Mouse (Mus musculus): ENCODE results near the gene Scimp. TPM values are rescaled to one million over a fixed set of nuclear protein-coding genes. Genes with fewer than 3 reads are reported as not detected.
A peak's percentile ranks its signal among the peaks of the same experiment; 100 is the strongest.

Scimp gene
- polyA plus RNA-seq, 1 experiment = 1.1 TPM

DNA sequence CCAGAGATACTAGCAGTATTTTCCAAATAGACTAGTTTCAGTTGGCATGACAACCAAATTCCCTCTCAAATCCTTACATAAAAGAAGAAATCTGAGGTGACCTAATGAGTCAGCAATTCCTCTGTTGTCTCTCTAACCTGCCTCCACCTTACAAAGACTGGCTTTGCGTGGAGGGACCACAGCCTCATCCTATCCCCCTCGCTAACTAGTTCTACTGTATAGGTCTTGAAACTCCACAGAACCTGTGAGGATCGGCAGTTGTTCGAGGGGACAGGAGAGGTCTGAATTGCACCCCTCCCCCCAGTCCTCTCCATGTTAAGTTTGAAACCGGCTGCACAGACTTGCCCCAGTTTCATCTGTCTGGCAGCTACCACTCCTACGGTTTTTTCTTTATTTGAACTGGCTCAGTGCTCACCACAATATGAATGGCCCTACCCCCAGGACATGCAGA, 23.0 kb upstream of the Scimp start:
- no peaks in the 10 kb centered on the region for H3K4me1 ChIP-seq (ENCODE audit: control insufficient read depth, insufficient read depth, low read length)
- no peak overlapping the region for H3K4me3 ChIP-seq (ENCODE audit: insufficient read depth, low read length)
- no peak for TF ChIP-seq CTCF (IDR thresholded peaks at IDR 0.05; ENCODE audit: low read depth, low read length)
- no peak for TF ChIP-seq POLR2A (IDR thresholded peaks at IDR 0.05; ENCODE audit: borderline replicate concordance, low read depth, low read length)
- no peak overlapping the region for H3K27ac ChIP-seq (ENCODE audit: insufficient read depth, low read depth, low read length)

- no peak overlapping the region for H3K4me3 ChIP-seq (ENCODE audit: insufficient read depth, low read length)
- H3K27ac ChIP-seq (ENCODE audit: insufficient read depth, low read depth, low read length) = no peak overlapping the region
- TF ChIP-seq CTCF (IDR thresholded peaks at IDR 0.05; ENCODE audit: low read depth, low read length) = no peak
- TF ChIP-seq POLR2A (IDR thresholded peaks at IDR 0.05; ENCODE audit: borderline replicate concordance, low read depth, low read length) = no peak
- H3K4me1 ChIP-seq (ENCODE audit: control insufficient read depth, insufficient read depth, low read length) = peaks cover 5% of the 10 kb centered on the region
Measured at GRCm38 (mm10) chr11:70833831-70834230, 21.4 kb upstream of the Scimp start.

DNA sequence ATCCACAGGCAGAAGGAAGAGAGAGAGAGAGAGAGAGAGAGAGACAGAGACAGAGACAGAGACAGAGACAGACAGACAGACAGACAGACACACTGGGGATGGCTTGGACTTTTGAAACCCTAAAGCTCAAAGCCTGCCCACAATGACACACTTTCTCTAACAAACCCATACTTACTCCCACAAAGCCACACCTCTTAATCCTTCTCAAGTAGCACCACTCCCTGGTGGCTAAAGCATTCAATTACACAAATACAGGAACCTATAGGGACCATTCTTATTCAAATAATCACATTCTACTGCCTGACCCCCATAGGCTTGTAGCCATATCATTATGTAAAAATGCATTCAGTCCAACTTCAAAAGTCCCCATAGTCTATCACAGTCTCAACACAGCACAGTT, 21.0 kb upstream of the Scimp start:
- H3K4me3 ChIP-seq (ENCODE audit: insufficient read depth, low read length) = no peak overlapping the region
- no peak overlapping the region for H3K27ac ChIP-seq (ENCODE audit: insufficient read depth, low read depth, low read length)
- TF ChIP-seq POLR2A (IDR thresholded peaks at IDR 0.05; ENCODE audit: borderline replicate concordance, low read depth, low read length) = no peak
- TF ChIP-seq CTCF (IDR thresholded peaks at IDR 0.05; ENCODE audit: low read depth, low read length) = no peak
- H3K4me1 ChIP-seq (ENCODE audit: control insufficient read depth, insufficient read depth, low read length) = peaks cover 6% of the 10 kb centered on the region

- H3K4me3 ChIP-seq (ENCODE audit: insufficient read depth, low read length) = no peak overlapping the region
- TF ChIP-seq POLR2A (IDR thresholded peaks at IDR 0.05; ENCODE audit: borderline replicate concordance, low read depth, low read length) = no peak
- TF ChIP-seq CTCF (IDR thresholded peaks at IDR 0.05; ENCODE audit: low read depth, low read length) = no peak
- no peak overlapping the region for H3K27ac ChIP-seq (ENCODE audit: insufficient read depth, low read depth, low read length)
- peaks cover 6% of the 10 kb centered on the region for H3K4me1 ChIP-seq (ENCODE audit: control insufficient read depth, insufficient read depth, low read length)
Measured at GRCm38 (mm10) chr11:70831201-70831600, 18.8 kb upstream of the Scimp start.

DNA sequence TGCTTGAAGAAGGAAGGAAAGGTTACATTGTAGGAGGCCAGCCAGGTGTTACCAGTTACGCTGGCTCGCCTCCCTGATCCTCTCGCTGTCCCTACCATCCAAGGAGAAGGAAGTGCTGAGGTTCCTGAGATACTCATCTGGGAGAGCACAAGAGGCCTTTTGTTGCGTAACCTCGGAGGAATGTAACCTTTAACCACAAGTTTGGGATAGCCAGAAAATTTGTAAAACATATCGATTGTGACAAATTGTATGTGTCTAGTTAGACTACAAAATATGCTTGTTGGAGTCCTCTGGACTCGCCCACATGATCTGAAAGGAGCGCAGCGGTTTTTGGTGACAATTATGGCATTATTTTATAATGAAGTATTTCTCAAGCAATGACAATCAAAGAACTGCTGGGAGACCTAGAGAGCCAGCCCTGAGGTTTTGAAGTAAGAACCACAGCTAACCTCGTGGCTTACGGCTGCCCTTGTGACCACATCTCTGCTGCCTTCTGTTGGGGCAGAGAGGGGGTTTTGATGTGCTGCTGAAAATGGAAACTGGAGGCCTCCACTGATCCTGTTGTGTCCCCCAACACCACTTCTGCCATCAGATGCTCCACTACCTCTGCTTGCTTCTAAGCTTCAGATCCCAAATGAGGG, 16.7 kb upstream of the Scimp start:
- Histone ChIP-seq H3K27ac (ENCODE audit: insufficient read depth, low read depth, low read length) (no peak overlapping the region), H3K4me3 (ENCODE audit: insufficient read depth, low read length) (no peak overlapping the region), H3K4me1 (ENCODE audit: control insufficient read depth, insufficient read depth, low read length) (peaks cover 6% of the 10 kb centered on the region)
- TF ChIP-seq CTCF (IDR thresholded peaks at IDR 0.05; ENCODE audit: low read depth, low read length) = no peak
- no peak for TF ChIP-seq POLR2A (IDR thresholded peaks at IDR 0.05; ENCODE audit: borderline replicate concordance, low read depth, low read length)

GRCm38 (mm10) chr11:70826207-70826606, 13.8 kb upstream of the Scimp start:
- H3K4me1 ChIP-seq (ENCODE audit: control insufficient read depth, insufficient read depth, low read length) = peaks cover 16% of the 10 kb centered on the region
- H3K27ac ChIP-seq (ENCODE audit: insufficient read depth, low read depth, low read length) = no peak overlapping the region
- TF ChIP-seq CTCF (IDR thresholded peaks at IDR 0.05; ENCODE audit: low read depth, low read length) (no peak), POLR2A (IDR thresholded peaks at IDR 0.05; ENCODE audit: borderline replicate concordance, low read depth, low read length) (no peak)
- no peak overlapping the region for H3K4me3 ChIP-seq (ENCODE audit: insufficient read depth, low read length)

DNA sequence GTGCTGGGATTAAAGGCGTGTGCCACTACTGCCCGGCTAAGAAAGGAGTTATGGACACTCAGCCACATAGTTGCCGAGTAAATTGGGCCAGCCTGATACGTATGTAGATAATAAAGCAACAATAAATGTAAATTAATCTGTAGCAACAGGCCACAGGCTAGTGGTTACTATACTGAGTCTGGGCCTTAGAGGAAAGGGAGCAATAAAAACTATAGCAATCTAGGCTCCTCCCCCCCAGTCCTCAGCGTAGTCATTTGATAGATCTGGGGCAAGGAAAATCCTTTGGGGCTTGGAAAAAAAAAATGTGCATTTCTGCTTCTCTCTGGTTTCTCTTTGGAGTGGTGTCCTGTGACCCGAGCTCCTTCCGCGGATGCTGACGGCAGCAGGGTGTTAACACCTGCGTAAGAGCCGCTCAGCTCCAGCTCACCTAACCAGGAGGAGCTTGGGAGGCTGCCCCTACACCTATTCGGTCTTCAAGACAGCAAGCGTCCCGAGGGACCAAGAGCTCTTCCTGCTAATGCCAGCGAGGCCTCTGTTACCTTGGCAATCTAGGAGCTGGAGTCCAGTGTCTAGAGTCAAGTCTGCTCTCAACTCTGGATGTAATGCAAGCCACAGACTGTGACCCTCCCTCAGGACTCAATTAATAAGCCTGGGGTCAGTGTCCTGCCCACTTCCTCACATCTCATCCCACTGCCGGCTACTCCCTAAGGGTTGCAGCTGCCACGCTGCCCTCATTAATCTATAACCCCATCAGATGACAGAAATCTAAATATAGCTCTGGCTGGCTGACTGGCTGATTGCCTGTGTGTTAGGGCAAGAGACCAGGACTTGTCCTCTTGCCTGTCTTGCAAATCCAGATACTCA, 9.6 kb upstream of the Scimp start:
- Histone ChIP-seq H3K4me3 (ENCODE audit: insufficient read depth, low read length) (no peak overlapping the region), H3K27ac (ENCODE audit: insufficient read depth, low read depth, low read length) (0 out of 2 replicates have a peak overlapping the region, but pooled peaks have one; percentile 6)
- TF ChIP-seq CTCF (IDR thresholded peaks at IDR 0.05; ENCODE audit: low read depth, low read length) = no peak
- TF ChIP-seq POLR2A (IDR thresholded peaks at IDR 0.05; ENCODE audit: borderline replicate concordance, low read depth, low read length) = no peak

GRCm38 (mm10) chr11:70820120-70820519, 7.7 kb upstream of the Scimp start:
- TF ChIP-seq CTCF (IDR thresholded peaks at IDR 0.05; ENCODE audit: low read depth, low read length) = no peak
- TF ChIP-seq POLR2A (IDR thresholded peaks at IDR 0.05; ENCODE audit: borderline replicate concordance, low read depth, low read length) = no peak
- peaks cover 18% of the 10 kb centered on the region for H3K4me1 ChIP-seq (ENCODE audit: control insufficient read depth, insufficient read depth, low read length)
- no peak overlapping the region for H3K27ac ChIP-seq (ENCODE audit: insufficient read depth, low read depth, low read length)
- H3K4me3 ChIP-seq (ENCODE audit: insufficient read depth, low read length) = no peak overlapping the region

More for the DNA sequence above, 9.6 kb upstream of the Scimp start:
- peaks cover 13% of the 10 kb centered on the region for H3K4me1 ChIP-seq (ENCODE audit: control insufficient read depth, insufficient read depth, low read length)

DNA sequence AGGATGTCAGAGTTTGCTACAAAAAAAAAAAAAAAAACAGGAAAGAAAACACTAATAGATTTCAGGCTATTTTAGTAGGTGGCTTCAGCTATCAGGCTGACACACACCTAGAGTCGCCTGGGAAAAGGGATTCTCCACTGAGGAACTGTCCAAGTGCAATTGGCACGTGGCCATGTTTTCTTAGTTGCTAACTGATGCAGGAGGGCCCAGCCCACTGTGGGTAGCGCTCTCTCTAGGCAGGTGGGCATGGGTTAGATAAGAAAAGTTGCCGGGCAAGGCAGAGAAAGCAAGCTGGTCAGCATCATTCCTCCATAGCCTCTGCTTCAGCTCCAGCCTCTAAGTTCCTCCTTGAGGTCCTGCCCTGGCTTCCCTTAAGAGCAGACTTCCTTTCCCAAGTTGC, 4.4 kb upstream of the Scimp start:
- no peak overlapping the region for H3K27ac ChIP-seq (ENCODE audit: insufficient read depth, low read depth, low read length)
- no peak overlapping the region for H3K4me3 ChIP-seq (ENCODE audit: insufficient read depth, low read length)
- H3K4me1 ChIP-seq (ENCODE audit: control insufficient read depth, insufficient read depth, low read length) = peaks cover 28% of the 10 kb centered on the region
- TF ChIP-seq CTCF (IDR thresholded peaks at IDR 0.05; ENCODE audit: low read depth, low read length) (no peak), POLR2A (IDR thresholded peaks at IDR 0.05; ENCODE audit: borderline replicate concordance, low read depth, low read length) (no peak)
